Mouse (Mus musculus) heart, adult 9 months (tissue): ENCODE data around the gene 1700102P08Rik.
A peak's percentile ranks its signal among the peaks of the same experiment; 100 is the strongest.

Source experiments
- DNase-seq, 2 experiments: peaks; one replicate each; pipeline ENCODE4 v3.0.0; 2022; ENCODE audit warnings: low spot score in 2 of 2

1700102P08Rik gene

GRCm38 (mm10) chr9:108392676-108393075, at the start of gene 1700102P08Rik:
1700102P08Rik (plus strand) TSS chr9:108392805.
- DNase-seq, result no peak

GRCm38 (mm10) chr9:108343331-108343730, 49.3 kb upstream of the 1700102P08Rik start:
- no peak for DNase-seq

GRCm38 (mm10) chr9:108343835-108344234, 48.8 kb upstream of the 1700102P08Rik start:
- DNase-seq, result no peak

GRCm38 (mm10) chr9:108344471-108344870, 48.1 kb upstream of the 1700102P08Rik start:
- no peak for DNase-seq

GRCm38 (mm10) chr9:108347024-108347423, 45.6 kb upstream of the 1700102P08Rik start:
- DNase-seq, result no peak

GRCm38 (mm10) chr9:108347540-108348289, 44.9 kb upstream of the 1700102P08Rik start, which contains the start of gene Usp4:
Usp4 (plus strand) TSS chr9:108347853.
- peak; percentile 90 to 93 for DNase-seq

GRCm38 (mm10) chr9:108348290-108348680, 44.3 kb upstream of the 1700102P08Rik start:
- no peak for DNase-seq

- DNase-seq, result no peak
Observed at GRCm38 (mm10) chr9:108349727-108350126, 42.9 kb upstream of the 1700102P08Rik start.

GRCm38 (mm10) chr9:108378234-108378633, 14.4 kb upstream of the 1700102P08Rik start:
- DNase-seq, result no peak

GRCm38 (mm10) chr9:108378736-108379135, 13.9 kb upstream of the 1700102P08Rik start:
- no peak for DNase-seq

GRCm38 (mm10) chr9:108379294-108379693, 13.3 kb upstream of the 1700102P08Rik start:
- DNase-seq, result no peak

- no peak for DNase-seq
Observed at GRCm38 (mm10) chr9:108381382-108381781, 11.2 kb upstream of the 1700102P08Rik start.

- no peak for DNase-seq
Observed at GRCm38 (mm10) chr9:108385006-108385405, 7.6 kb upstream of the 1700102P08Rik start.

- DNase-seq, result no peak
Observed at GRCm38 (mm10) chr9:108386816-108387215, 5.8 kb upstream of the 1700102P08Rik start.

- DNase-seq, result no peak
Observed at GRCm38 (mm10) chr9:108388601-108389000, 4.0 kb upstream of the 1700102P08Rik start.

GRCm38 (mm10) chr9:108389220-108389619, 3.4 kb upstream of the 1700102P08Rik start:
- no peak for DNase-seq

GRCm38 (mm10) chr9:108394191-108394590, 1.6 kb downstream of the 1700102P08Rik start:
- no peak for DNase-seq

GRCm38 (mm10) chr9:108395427-108395826, 2.8 kb downstream of the 1700102P08Rik start:
- no peak for DNase-seq

GRCm38 (mm10) chr9:108398324-108398723, 5.7 kb downstream of the 1700102P08Rik start:
- no peak for DNase-seq

- DNase-seq, result peak; percentile 53 to 58
Observed at GRCm38 (mm10) chr9:108401186-108401960, 8.8 kb downstream of the 1700102P08Rik start.

- DNase-seq, result no peak
Observed at GRCm38 (mm10) chr9:108403081-108403480, 10.5 kb downstream of the 1700102P08Rik start.

- no peak for DNase-seq
Observed at GRCm38 (mm10) chr9:108404451-108404850, 11.8 kb downstream of the 1700102P08Rik start.

- no peak for DNase-seq
Observed at GRCm38 (mm10) chr9:108409535-108409934, 16.9 kb downstream of the 1700102P08Rik start.
